Mouse (Mus musculus) CH12.LX (cell line): ENCODE measurements around the gene Dtnbp1.

Source experiments
- CTCF ChIP-seq, 2 experiments: IDR thresholded peaks in 1 of 2; conservative IDR thresholded peaks in 1 of 2; 2 replicates each; pipeline ENCODE4 v1.5.1; 2011 to 2012; ENCODE audit warnings: low read depth in 2 of 2, low read length in 2 of 2, improper control_type of control experiment in 1 of 2, inconsistent platforms in 1 of 2, mild to moderate bottlenecking in 1 of 2, moderate library complexity in 1 of 2
- E2F4 ChIP-seq: IDR thresholded peaks from 2 replicates; pipeline ENCODE4 v1.6.1; 2011; ENCODE audit warnings: low read depth, low read length, improper control_type of control experiment; ENCODE audit not compliant: insufficient replicate concordance
- MAX ChIP-seq: IDR thresholded peaks from 2 replicates; pipeline ENCODE4 v1.6.1; 2011; ENCODE audit warnings: low read length, improper control_type of control experiment
- MAZ ChIP-seq: IDR thresholded peaks from 2 replicates; pipeline ENCODE4 v1.6.1; 2012; ENCODE audit warnings: low read depth, mild to moderate bottlenecking, inconsistent platforms, low read length, improper control_type of control experiment, moderate library complexity
- NELFE ChIP-seq: IDR thresholded peaks from 2 replicates; pipeline ENCODE4 v1.6.1; 2011; ENCODE audit warnings: low read depth, low read length, improper control_type of control experiment
- PAX5 ChIP-seq: IDR thresholded peaks from 2 replicates; pipeline ENCODE4 v1.6.1; 2012; ENCODE audit warnings: low read length, inconsistent platforms, mixed read lengths
- POLR2A ChIP-seq: IDR thresholded peaks from 2 replicates; pipeline ENCODE4 v1.6.1; 2011; ENCODE audit warnings: low read depth, mild to moderate bottlenecking, improper control_type of control experiment, low read length
- RCOR1 ChIP-seq: conservative IDR thresholded peaks from 2 replicates; pipeline ENCODE4 v1.6.1; 2012; ENCODE audit warnings: low read depth, mild to moderate bottlenecking, inconsistent platforms, low read length, improper control_type of control experiment
- SIN3A ChIP-seq: IDR thresholded peaks from 2 replicates; pipeline ENCODE4 v1.6.1; 2012; ENCODE audit warnings: low read length, improper control_type of control experiment, inconsistent platforms
- TBP ChIP-seq: conservative IDR thresholded peaks from 2 replicates; pipeline ENCODE4 v1.6.1; 2011; ENCODE audit warnings: low read depth, low read length, improper control_type of control experiment
- ZMIZ1 ChIP-seq: IDR thresholded peaks from 2 replicates; pipeline ENCODE4 v1.6.1; 2012; ENCODE audit warnings: low read depth, mild to moderate bottlenecking, inconsistent platforms, low read length, improper control_type of control experiment
- ZNF384 ChIP-seq: IDR thresholded peaks from 2 replicates; pipeline ENCODE4 v1.6.1; 2012; ENCODE audit warnings: low read depth, low read length, improper control_type of control experiment, inconsistent platforms

GRCm38 (mm10) chr13:45040741-45041140 is 38.8 kb upstream of the Dtnbp1 start:
- TF ChIP-seq E2F4 (no peak), TBP (no peak), CTCF (conservative IDR thresholded peaks at IDR 0.05 in 1 of 2, IDR thresholded peaks at IDR 0.05 in 1 of 2; ENCODE audit: low read depth in 2 of 2, low read length in 2 of 2) (no peak), ZNF384 (no peak), POLR2A (no peak), NELFE (no peak), ZMIZ1 (no peak), RCOR1 (no peak), MAX (no peak), MAZ (no peak), SIN3A (no peak), PAX5 (no peak)
